Mouse (Mus musculus): ENCODE measurements at regions not wholly inside any gene's neighbourhood (a gene's known extent, or its start where the extent isn't known, plus 50 kb on each side); places are given as distances from the start of the nearest gene placed in this dataset.

GRCm38 (mm10) chr13:53996867-53997266 lies 58.6 kb downstream of the Drd1 start:
- DNase-seq: no peak

- no peak for DNase-seq
Measured at GRCm38 (mm10) chr13:53992863-53993451, 62.5 kb downstream of the Drd1 start.

GRCm38 (mm10) chr13:53979226-53979625 lies 76.3 kb downstream of the Drd1 start:
- no peak for DNase-seq

DNA sequence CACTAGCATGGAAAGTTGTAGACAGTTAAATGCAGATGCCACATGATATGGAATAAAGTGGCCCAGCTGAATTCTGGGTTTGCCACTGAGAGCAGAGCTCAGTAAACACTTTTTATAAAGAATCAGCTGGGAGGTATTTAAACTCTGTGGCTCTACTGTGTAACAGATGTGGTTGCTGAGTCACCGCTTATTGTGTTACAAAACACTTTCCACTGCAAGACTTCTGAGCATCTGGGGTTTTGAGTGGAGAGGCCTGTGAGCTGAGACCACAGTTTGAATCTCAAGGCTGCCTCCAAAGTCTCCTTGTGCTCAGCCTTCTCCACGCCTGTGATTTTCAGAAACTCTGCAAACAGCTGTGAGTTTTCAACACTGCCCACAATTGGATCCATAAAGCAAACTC lies 86.1 kb downstream of the Drd1 start:
- no peak for DNase-seq

DNA sequence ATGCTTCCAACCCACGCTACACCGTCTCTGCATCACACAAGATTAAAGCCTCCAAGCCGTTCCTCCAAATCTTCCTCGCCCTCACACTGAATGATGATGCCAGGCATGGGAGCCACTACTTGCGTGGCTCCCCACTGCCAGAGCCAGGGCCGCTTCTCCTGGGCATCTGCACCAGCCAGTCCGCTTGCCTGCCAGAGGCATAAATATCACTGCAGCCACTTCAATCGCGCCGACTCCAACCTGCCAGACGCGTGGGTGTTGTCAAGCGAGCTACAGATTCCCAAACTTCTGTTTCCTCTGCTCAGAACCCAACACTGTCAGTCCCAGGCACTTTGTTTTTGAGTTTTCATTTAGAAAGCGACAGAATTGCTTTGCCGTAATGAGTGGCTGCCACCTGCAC lies 99.3 kb downstream of the Drd1 start:
- no peak for DNase-seq

DNA sequence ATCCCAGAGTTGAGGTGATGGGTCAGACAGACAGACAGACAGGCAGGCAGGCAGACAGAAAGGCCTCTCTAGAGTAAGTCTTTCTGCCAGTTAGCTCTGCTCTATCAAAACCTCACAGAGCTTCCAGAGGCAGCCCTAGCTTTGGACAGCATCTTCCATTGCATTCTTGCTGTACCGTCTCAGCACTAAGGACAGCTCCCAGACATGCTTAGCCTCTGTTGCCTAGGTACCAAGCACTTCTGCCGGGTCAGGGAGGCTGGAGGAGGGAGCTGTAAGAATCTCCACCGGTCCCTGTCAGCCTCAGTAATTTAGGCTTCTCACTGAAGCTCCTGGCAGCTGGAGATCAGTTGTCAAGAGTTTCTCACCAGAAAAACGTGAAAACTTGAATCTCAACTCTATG lies 107.4 kb downstream of the Drd1 start:
- DNase-seq: no peak

DNA sequence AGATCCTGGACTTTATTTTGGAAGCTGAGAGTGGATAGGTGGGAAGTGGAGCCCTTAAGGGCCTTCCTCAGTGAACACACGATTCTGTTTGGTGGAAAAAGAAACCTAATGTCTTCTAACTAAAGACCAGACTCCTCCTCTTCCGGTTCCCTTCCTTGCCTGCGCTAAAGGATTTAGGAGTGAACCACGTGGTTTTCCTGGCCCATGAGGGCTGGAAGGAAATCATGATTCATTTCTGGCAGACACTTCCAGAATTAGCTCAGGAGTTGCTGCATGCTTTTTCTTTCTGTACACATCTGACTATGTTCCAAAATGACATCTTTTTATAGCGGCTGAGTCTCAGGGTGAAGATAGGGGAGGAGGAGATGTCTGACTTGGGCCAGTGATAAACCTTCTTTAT lies 109.8 kb downstream of the Drd1 start:
- DNase-seq: no peak

DNA sequence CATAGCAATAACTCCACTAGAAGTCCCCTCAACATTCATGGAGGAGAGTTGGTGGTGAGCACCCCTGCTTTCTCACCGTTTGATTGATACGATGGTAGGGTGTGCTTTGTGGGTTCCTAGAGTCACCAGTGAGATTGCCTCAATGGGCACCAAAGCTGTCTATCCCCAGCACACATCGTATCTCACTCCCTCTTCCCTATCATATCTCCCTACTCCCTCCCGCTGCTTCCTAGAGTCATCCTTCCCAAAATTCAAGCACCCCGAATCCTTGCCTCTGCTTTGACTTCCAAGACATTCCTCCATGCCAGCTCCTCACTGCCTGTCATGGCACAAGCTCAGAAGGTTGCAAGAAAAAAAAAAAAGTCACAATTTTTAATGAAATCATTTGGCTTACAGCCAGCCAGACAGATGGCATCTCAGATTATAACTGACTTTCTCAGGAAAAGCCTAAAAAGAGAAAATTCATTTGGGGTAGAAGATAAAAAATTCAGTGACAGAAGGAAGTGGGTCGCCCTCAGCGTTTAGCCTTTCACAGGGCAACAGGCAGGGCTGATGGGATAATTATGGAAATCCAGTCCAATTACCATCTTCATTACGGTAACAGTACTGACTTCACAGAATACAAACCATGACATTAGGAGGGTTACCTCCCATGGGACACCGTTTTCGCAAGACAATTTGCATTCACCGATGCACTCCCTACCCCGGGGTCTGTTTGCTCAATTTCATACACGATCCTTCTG lies 114.3 kb downstream of the Drd1 start:
- DNase-seq: no peak

DNA sequence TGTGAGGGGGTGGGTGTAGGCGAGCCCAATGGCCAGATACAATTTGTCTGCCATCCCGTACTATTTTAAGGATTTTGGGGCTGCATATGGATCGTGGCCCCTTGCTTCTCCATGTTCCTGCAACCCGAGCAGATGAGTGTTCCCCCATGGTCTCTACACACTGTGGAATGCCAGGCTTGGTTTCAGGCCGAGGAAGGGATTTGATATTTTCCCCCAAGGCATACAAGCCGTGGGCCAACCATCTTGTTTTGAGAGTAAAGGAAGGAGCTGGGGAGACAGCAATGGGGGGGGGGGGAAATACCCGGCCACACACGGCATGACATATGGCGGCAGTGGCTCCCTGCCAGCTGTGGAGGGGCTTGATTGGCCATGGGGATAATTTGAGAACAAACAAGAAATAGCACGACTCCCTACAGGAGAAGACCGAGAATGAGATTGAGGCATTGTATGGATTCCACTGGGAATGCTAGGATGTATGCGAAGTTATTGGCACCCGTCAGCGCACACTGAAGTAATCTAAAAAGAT lies 120.3 kb downstream of the Drd1 start:
- DNase-seq: no peak

GRCm38 (mm10) chr13:53934457-53934856 lies 121.0 kb downstream of the Drd1 start:
- no peak for DNase-seq

- no peak for DNase-seq
Measured at GRCm38 (mm10) chr13:53926128-53926527, 129.4 kb downstream of the Drd1 start.

DNA sequence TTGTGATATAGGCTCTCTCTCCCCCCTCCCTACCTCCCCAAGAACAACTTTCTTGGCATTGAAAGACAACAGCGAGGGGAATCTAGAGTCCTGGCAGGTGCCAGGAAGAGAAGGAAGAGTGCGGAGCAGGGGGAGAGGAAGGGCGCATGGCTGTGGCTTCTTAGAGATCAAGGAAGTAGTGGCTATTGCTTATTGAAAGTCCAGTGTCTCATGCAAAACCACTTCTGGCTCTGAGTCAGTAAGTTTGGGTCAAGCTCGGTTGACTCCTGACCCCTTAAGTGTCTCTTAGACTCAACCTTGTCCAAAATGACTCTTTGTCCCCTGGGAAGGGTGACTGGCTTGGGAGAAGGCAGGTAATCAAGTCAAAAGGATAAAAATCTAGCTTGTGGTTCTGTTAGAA lies 131.1 kb downstream of the Drd1 start:
- no peak for DNase-seq

DNA sequence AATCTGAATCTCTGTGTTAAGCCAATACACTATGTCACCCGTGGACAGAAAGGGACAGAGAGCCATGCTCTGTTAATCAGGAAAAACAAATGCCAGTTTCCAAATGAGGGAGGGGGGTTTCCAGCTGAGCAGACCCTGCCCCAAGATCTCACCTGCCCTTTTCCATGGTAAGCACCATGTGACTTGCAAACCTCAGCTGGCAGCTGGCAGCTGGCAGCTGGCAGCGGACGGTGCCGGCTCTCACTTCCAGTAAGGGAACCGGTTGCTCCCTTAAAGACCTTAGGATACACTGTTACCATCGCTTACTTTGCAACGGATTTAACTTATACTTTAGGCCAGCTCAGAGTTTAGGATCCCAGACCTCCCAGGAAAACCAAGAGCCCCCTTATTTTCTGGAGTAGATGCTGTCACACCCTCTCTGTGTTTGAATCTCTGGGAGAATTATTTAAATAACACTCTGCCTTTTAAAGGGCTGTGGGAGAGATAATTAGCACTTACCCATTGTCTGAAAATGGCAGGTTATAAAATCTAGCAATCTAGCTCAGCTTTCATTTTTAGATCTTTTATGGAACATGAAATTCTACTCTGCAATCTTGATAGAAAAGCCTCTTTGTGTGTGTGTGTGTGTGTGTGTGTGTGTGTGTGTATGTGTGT lies 131.7 kb downstream of the Drd1 start:
- no peak for DNase-seq

GRCm38 (mm10) chr13:53921796-53922195 lies 133.7 kb downstream of the Drd1 start:
- no peak for DNase-seq

DNA sequence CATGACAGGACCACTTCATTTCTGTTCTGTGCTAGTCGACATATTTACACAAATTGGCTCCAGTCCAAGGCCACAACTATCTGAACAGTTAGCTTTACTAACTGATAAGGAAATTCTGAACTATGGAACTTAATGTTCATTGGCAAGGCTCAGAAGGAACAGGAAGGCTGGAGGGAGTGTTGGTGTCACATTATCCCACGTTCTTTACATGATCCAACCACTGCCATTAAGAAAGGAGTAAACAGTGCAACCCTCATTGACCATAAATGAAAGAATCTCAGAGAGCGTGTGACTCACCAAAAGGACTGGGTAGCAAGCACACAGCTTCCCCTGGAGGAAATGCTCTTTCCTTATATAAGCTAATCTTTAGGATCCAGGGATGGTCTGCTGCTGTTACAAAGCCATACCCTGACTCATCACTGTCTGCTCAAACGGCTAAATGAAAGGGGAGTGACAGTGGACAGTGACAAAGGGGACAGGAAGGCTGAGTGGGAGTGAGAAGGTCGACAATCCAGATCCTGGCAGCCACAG lies 135.6 kb downstream of the Drd1 start:
- DNase-seq: no peak

- no peak for DNase-seq
Measured at GRCm38 (mm10) chr13:53915456-53915855, 140.0 kb downstream of the Drd1 start.

GRCm38 (mm10) chr13:53914434-53914833 lies 141.1 kb downstream of the Drd1 start:
- DNase-seq: no peak

DNA sequence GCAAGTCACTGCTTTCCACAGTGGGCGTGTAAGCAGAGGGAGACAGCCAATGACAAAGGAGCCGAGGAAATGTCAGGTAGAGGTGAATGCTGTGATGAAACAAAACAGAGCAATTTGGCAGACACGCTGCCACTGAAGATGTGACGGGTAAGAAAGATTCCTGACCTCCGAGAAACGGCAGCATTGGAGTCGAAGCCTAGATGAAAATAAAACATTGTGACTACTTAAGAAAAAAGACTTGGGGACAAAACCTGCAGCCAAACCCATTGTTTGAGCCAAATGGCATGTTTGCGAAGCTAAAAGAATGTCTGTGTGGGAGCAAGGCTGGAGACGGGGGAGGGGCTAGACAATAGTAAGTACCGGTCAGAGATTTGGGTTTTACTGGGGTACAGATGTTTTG lies 142.0 kb downstream of the Drd1 start:
- no peak for DNase-seq

DNA sequence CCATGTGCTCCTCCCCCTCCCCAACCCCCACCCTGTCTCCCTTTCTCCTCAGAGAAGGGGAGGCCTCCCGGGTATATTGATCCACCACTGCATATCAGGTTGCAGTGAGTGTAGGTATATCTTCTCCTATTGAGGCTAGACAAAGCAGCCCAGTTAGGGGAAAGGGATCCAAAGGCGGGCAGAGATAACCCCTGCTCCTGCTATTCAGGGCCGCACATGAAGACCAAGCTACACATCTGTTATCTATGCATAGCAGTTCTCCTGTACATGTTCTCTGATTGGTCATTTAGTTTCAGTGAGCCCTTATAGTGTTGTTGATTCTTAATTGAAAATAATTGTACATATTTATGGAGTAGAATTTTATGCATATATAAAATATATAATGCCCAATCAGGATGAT lies 143.7 kb downstream of the Drd1 start:
- DNase-seq: no peak

- no peak for DNase-seq
Measured at GRCm38 (mm10) chr13:53911261-53911660, 144.2 kb downstream of the Drd1 start.

DNA sequence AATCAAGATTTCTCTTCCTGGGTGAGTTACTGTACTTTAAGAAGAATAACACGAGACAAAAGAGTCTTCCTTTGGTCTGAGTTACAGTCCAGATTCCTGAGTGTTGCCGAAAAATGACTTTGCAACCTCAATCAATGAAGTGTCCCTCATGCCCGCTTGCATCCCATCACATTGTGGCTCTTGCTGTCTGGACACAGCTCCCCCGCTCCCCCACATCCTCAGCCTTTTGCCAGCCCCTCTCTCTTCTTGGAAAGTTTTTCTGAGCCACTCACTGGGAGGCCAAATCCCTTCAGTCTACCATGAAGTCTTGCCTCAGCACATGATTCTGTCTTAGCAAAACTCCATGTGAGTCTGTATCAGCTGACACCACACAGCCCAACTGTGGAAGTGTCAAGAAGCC lies 145.3 kb downstream of the Drd1 start:
- DNase-seq: no peak

DNA sequence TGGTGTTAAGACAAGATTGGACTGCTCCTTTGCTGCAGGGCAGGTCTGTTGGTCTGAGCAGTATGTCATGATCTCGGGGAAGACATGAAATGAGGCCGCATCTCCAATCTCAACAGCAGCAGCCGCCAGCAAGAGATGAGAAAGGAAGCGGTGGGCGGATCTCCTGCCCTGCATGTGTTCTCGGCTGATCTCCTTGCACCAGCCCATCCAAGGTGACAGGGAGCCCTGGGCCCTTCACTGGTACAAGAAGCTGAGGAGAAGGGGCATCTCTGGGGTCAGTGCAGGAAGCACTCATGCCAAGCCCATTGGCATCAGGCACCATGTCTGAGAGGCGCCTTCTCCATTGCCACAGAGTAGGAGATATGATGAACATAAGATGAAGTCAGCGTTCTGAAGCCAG lies 151.0 kb downstream of the Drd1 start:
- no peak for DNase-seq

DNA sequence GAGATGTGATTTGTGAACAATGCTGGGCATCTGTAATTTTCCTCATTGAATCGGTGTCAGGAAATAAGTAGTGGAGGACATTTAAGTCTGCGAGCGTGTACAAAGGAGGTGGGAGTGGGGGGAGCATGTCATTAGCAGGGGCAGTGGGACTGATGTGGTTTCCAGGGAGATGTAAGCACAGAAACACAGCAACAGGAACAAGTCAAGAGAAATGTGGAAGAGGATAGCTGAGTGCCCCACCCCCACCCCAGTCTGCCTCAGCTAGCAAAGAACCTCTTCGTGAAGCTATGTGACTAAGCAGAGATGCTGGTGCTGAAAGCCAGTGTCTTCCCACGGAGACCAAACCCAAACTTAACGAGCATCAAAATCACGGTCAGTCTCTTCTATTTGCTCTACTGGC lies 151.9 kb downstream of the Drd1 start:
- DNase-seq: no peak

DNA sequence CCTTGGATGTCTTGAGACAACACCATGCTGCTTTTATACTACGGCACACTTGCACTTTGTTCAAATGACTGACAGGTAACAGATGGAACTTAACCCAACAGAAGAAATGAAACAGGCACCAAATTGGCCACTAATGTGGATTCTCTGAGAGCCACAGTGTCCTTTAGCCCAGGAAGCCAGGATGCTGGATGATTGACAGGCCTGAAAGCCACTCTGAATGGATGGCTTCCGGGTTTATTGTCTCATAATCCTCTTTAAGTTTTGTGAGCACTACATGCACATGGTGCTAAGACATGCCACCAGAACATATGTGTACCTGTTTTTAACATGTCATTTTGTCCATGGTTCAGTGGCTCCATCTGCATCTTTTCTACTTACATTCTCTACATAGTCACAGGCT lies 152.7 kb downstream of the Drd1 start:
- no peak for DNase-seq
